Mouse (Mus musculus) CH12.LX (cell line): ENCODE results near the gene P3h2. TPM values are rescaled to one million over a fixed set of nuclear protein-coding genes. Genes with fewer than 3 reads are reported as not detected.

ENCODE experiments used
- DNase-seq: peaks from one replicate; pipeline ENCODE4 v3.0.0-alpha.2; 2013; ENCODE audit errors: extremely low read depth
- H3K27ac ChIP-seq: 2 replicates; pipeline ENCODE4 v1.5.1; 2012; ENCODE audit warnings: low read depth, mild to moderate bottlenecking, control low read depth, moderate library complexity; ENCODE audit not compliant: insufficient read depth
- H3K27me3 ChIP-seq: replicated peaks from 2 replicates; pipeline ENCODE3; 2012; ENCODE audit warnings: inconsistent platforms
- H3K36me3 ChIP-seq, 2 experiments: replicated peaks in 1 of 2; 2 replicates each; pipeline versions ENCODE3 to v1.6.1; 2012; ENCODE audit warnings: inconsistent platforms in 1 of 2, low read length in 1 of 2, mild to moderate bottlenecking in 1 of 2, mixed read lengths in 1 of 2, moderate library complexity in 1 of 2; ENCODE audit not compliant: control insufficient read depth in 1 of 2, insufficient read depth in 1 of 2
- H3K4me1 ChIP-seq, 2 experiments: 2 replicates each; pipeline ENCODE4 v1.6.1; 2012; ENCODE audit warnings: inconsistent platforms in 1 of 2, moderate library complexity in 1 of 2; ENCODE audit not compliant: insufficient read depth in 2 of 2, control insufficient read depth in 1 of 2
- H3K4me2 ChIP-seq: 2 replicates; pipeline ENCODE4 v1.6.1; 2012; ENCODE audit warnings: low read depth, mild to moderate bottlenecking, control low read depth; ENCODE audit not compliant: poor library complexity, insufficient read depth, severe bottlenecking
- H3K4me3 ChIP-seq, 3 experiments: fragments of 150-350 bp in 1 of 3; sonication (generic) in 1 of 3; replicated peaks in 1 of 3; 2 replicates each; pipeline versions ENCODE3 to v1.5.1; 2011 to 2012; ENCODE audit warnings: low read depth in 2 of 3, low read length in 2 of 3, mild to moderate bottlenecking in 2 of 3, moderate library complexity in 2 of 3, control low read depth in 1 of 3, improper control_type of control experiment in 1 of 3, inconsistent platforms in 1 of 3, mixed read lengths in 1 of 3; ENCODE audit not compliant: poor library complexity in 1 of 3
- H3K79me2 ChIP-seq: replicated peaks from 2 replicates; pipeline ENCODE4 v1.6.1; 2012; ENCODE audit warnings: mild to moderate bottlenecking, moderate library complexity; ENCODE audit not compliant: control insufficient read depth, poor library complexity, insufficient read depth, severe bottlenecking; ENCODE audit errors: extremely low read depth
- H3K9ac ChIP-seq: 2 replicates; pipeline ENCODE4 v1.6.1; 2012; ENCODE audit warnings: low read depth, mild to moderate bottlenecking, control low read depth, moderate library complexity; ENCODE audit not compliant: insufficient read depth
- H3K9me3 ChIP-seq: replicated peaks from 2 replicates; pipeline ENCODE3; 2012; ENCODE audit warnings: low read length, inconsistent platforms, mixed read lengths
- CHD1 ChIP-seq: IDR thresholded peaks from 2 replicates; pipeline ENCODE4 v1.6.1; 2012; ENCODE audit warnings: low read depth, low read length, improper control_type of control experiment, inconsistent platforms
- CTCF ChIP-seq, 2 experiments: IDR thresholded peaks in 1 of 2; conservative IDR thresholded peaks in 1 of 2; 2 replicates each; pipeline ENCODE4 v1.5.1; 2011 to 2012; ENCODE audit warnings: low read depth in 2 of 2, low read length in 2 of 2, improper control_type of control experiment in 1 of 2, inconsistent platforms in 1 of 2, mild to moderate bottlenecking in 1 of 2, moderate library complexity in 1 of 2
- E2F4 ChIP-seq: IDR thresholded peaks from 2 replicates; pipeline ENCODE4 v1.6.1; 2011; ENCODE audit warnings: low read depth, low read length, improper control_type of control experiment; ENCODE audit not compliant: insufficient replicate concordance
- EP300 ChIP-seq: IDR thresholded peaks from 2 replicates; pipeline ENCODE4 v1.6.1; 2011; ENCODE audit warnings: low read length, improper control_type of control experiment
- GABPA ChIP-seq: IDR thresholded peaks from 2 replicates; pipeline ENCODE4 v1.6.1; 2012; ENCODE audit warnings: low read depth, low read length, improper control_type of control experiment, inconsistent platforms; ENCODE audit not compliant: insufficient replicate concordance
- IRF4 ChIP-seq: IDR thresholded peaks from 2 replicates; pipeline ENCODE4 v1.6.1; 2014; ENCODE audit warnings: low read depth, mild to moderate bottlenecking, inconsistent platforms, low read length, improper control_type of control experiment
- JUND ChIP-seq: conservative IDR thresholded peaks from 2 replicates; pipeline ENCODE4 v1.6.1; 2011; ENCODE audit warnings: low read depth, low read length, improper control_type of control experiment
- NELFE ChIP-seq: IDR thresholded peaks from 2 replicates; pipeline ENCODE4 v1.6.1; 2011; ENCODE audit warnings: low read depth, low read length, improper control_type of control experiment
- NRF1 ChIP-seq: IDR thresholded peaks from 2 replicates; pipeline ENCODE4 v1.6.1; 2014; ENCODE audit warnings: low read depth, mild to moderate bottlenecking, inconsistent platforms, low read length, improper control_type of control experiment, moderate library complexity
- PAX5 ChIP-seq: IDR thresholded peaks from 2 replicates; pipeline ENCODE4 v1.6.1; 2012; ENCODE audit warnings: low read length, inconsistent platforms, mixed read lengths
- RAD21 ChIP-seq: IDR thresholded peaks from 2 replicates; pipeline ENCODE4 v1.6.1; 2011; ENCODE audit warnings: low read depth, mild to moderate bottlenecking, low read length, improper control_type of control experiment, moderate library complexity
- RCOR1 ChIP-seq: conservative IDR thresholded peaks from 2 replicates; pipeline ENCODE4 v1.6.1; 2012; ENCODE audit warnings: low read depth, mild to moderate bottlenecking, inconsistent platforms, low read length, improper control_type of control experiment
- SMC3 ChIP-seq: IDR thresholded peaks from 2 replicates; pipeline ENCODE4 v1.6.1; 2011; ENCODE audit warnings: low read depth, low read length, improper control_type of control experiment
- TBP ChIP-seq: conservative IDR thresholded peaks from 2 replicates; pipeline ENCODE4 v1.6.1; 2011; ENCODE audit warnings: low read depth, low read length, improper control_type of control experiment
- TCF12 ChIP-seq: IDR thresholded peaks from 2 replicates; pipeline ENCODE4 v1.6.1; 2014; ENCODE audit warnings: low read depth, mild to moderate bottlenecking, inconsistent platforms, low read length, improper control_type of control experiment
- UBTF ChIP-seq: IDR thresholded peaks from 2 replicates; pipeline ENCODE4 v1.6.1; 2012; ENCODE audit warnings: low read depth, mild to moderate bottlenecking, inconsistent platforms, low read length, improper control_type of control experiment, moderate library complexity
- USF2 ChIP-seq: conservative IDR thresholded peaks from 2 replicates; pipeline ENCODE4 v1.6.1; 2011; ENCODE audit warnings: low read depth, low read length, improper control_type of control experiment
- ZKSCAN1 ChIP-seq: IDR thresholded peaks from 2 replicates; pipeline ENCODE4 v1.6.1; 2012; ENCODE audit warnings: low read depth, inconsistent platforms, low read length, improper control_type of control experiment, borderline replicate concordance
- ZNF384 ChIP-seq: IDR thresholded peaks from 2 replicates; pipeline ENCODE4 v1.6.1; 2012; ENCODE audit warnings: low read depth, low read length, improper control_type of control experiment, inconsistent platforms
- dilution Hi-C: fragments of 300-500 bp; cut with MboI; formaldehyde crosslinking; loops from 2 replicates; pipeline ENCODE4 v1.14.3; 2020; ENCODE audit warnings: low sequenced_read_pairs; ENCODE audit not compliant: extremely low pct_unique_long_range_greater_than_20kb, extremely low pct_ligation_motif_present
- in situ Hi-C: fragments of 300-500 bp; cut with MboI; formaldehyde crosslinking; loops from 3 replicates; pipeline ENCODE4 v1.14.3; 2019; ENCODE audit warnings: low sequenced_read_pairs, low pct_ligation_motif_present, low pct_unique_long_range_greater_than_20kb, mixed read lengths
- polyA plus RNA-seq: library from polyadenylated mRNA; unstranded; fragments of >175 nt; gene quantifications from 2 replicates; pipeline ENCODE4 v1.2.1, GENCODE M21; 2012; ENCODE audit warnings: low read depth; ENCODE audit not compliant: insufficient read length
- total RNA-seq, 2 experiments: library from RNA; depleted of rRNA; stranded (reverse); fragments of 300-350 nt in 1 of 2; fragments of >200 nt in 1 of 2; gene quantifications; 2 replicates each; pipeline ENCODE4 v1.2.3; 2012 to 2014

Gene P3h2
- total and polyA plus RNA-seq, 3 experiments = 0.08 to 0.73 (median 0.27) TPM

GRCm38 (mm10) chr16:25979037-25979436, 126.5 kb downstream of the P3h2 start:
- TF ChIP-seq NELFE (no peak), ZNF384 (no peak), CHD1 (no peak), JUND (no peak), EP300 (0 out of 2 replicates have a peak, but pooled peaks have one; percentile 5)
- dilution Hi-C loops = no loop called here
- no peaks in the 10 kb centered on the region for H3K79me2 ChIP-seq
- in situ Hi-C loops = no loop called here
- H3K9me3 ChIP-seq = no peaks in the 10 kb centered on the region
- no peak for DNase-seq
- H3K9ac ChIP-seq = no peak overlapping the region
- H3K27ac ChIP-seq = no peak overlapping the region
- H3K4me2 ChIP-seq = no peak overlapping the region
- H3K36me3 ChIP-seq = no peaks in the 10 kb centered on the region
- H3K4me3 ChIP-seq = no peak overlapping the region
- H3K4me1 ChIP-seq = peaks cover 0 to 13% of the 10 kb centered on the region in 2 experiments; a peak in 2 of 4 replicates
- H3K27me3 ChIP-seq = no peaks in the 10 kb centered on the region

- no peak overlapping the region for H3K27ac ChIP-seq
- H3K4me1 ChIP-seq = peaks cover 0 to 14% of the 10 kb centered on the region in 2 experiments; a peak in 2 of 4 replicates
- no peaks in the 10 kb centered on the region for H3K9me3 ChIP-seq
- no peak overlapping the region for H3K4me3 ChIP-seq
- H3K36me3 ChIP-seq = no peaks in the 10 kb centered on the region
- peaks cover 2% of the 10 kb centered on the region for H3K27me3 ChIP-seq
- H3K9ac ChIP-seq = no peak overlapping the region
- dilution Hi-C loops (no loop called here), in situ Hi-C loops (no loop called here)
- no peaks in the 10 kb centered on the region for H3K79me2 ChIP-seq
- no peak overlapping the region for H3K4me2 ChIP-seq
- TF ChIP-seq RCOR1 = no peak
- no peak for TF ChIP-seq CTCF (conservative IDR thresholded peaks at IDR 0.05 in 1 of 2, IDR thresholded peaks at IDR 0.05 in 1 of 2; ENCODE audit: low read depth in 2 of 2, low read length in 2 of 2)
- TF ChIP-seq JUND = no peak
- no peak for TF ChIP-seq ZNF384
- TF ChIP-seq SMC3 = no peak
- TF ChIP-seq UBTF = no peak
- TF ChIP-seq EP300 = no peak
- TF ChIP-seq ZKSCAN1 = no peak
- no peak for TF ChIP-seq IRF4
- TF ChIP-seq GABPA = no peak
- TF ChIP-seq TBP = no peak
- TF ChIP-seq RAD21 = no peak
- TF ChIP-seq NELFE = no peak
- no peak for TF ChIP-seq USF2
- TF ChIP-seq NRF1 = no peak
- no peak for TF ChIP-seq E2F4
- TF ChIP-seq PAX5 = no peak
- TF ChIP-seq TCF12 = no peak
- DNase-seq = no peak
Measured at GRCm38 (mm10) chr16:25977210-25977609, 128.4 kb downstream of the P3h2 start.
